Mouse (Mus musculus): ENCODE data around the gene Gna11.

DNA sequence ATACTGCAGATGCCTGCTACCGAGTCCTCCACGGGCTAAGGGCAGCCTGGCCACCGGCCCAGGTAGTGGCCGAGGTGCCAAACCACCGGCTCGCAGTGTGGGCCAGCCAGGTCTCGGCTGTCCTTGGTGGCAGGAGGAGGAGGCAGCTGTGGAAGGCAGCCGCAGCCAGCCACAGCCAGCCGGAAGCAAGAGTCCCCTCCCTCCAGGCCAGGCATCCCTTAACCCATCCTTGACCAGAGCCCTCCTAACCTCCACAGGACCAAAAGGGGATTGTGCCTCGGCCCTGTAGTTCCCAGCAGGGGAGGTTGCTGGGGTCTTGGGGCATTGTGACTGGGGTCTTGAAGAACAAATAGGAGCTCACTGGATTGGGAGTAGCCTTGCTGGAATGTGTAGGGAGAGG lies 19.2 kb upstream of the Gna11 start:
- no peak for TF ChIP-seq CTCF (IDR thresholded peaks at IDR 0.05; ENCODE audit: extremely low read depth, insufficient read depth, insufficient read length, insufficient replicate concordance)
- no peak for TF ChIP-seq POLR2A (IDR thresholded peaks at IDR 0.05; ENCODE audit: low read depth, low read length)
